Mouse (Mus musculus) kidney, embryonic 15.5 days (tissue): ENCODE measurements around the gene Unc13a. TPM values are rescaled to one million over a fixed set of nuclear protein-coding genes. Genes with fewer than 3 reads are reported as not detected.

ENCODE experiments used
- ATAC-seq: fragments of 200-750 bp; cut with Nextera tagmentation; replicated peaks from 2 replicates; pipeline ENCODE4 v1.8.0; 2017; ENCODE audit warnings: moderate TSS enrichment; ENCODE audit not compliant: low FRiP score
- H3K27ac ChIP-seq: fragments of 300-500 bp; sonication (generic); 2 replicates; pipeline ENCODE4 v1.5.1; 2015; ENCODE audit warnings: mild to moderate bottlenecking, inconsistent platforms
- H3K27me3 ChIP-seq: fragments of 300-500 bp; sonication (generic); 2 replicates; pipeline ENCODE4 v1.6.1; 2015; ENCODE audit warnings: inconsistent platforms
- H3K36me3 ChIP-seq: fragments of 300-500 bp; sonication (generic); 2 replicates; pipeline ENCODE4 v1.6.1; 2015; ENCODE audit warnings: inconsistent platforms
- H3K4me1 ChIP-seq: fragments of 300-500 bp; sonication (generic); 2 replicates; pipeline ENCODE4 v1.6.1; 2015; ENCODE audit warnings: inconsistent platforms
- H3K4me2 ChIP-seq: fragments of 300-500 bp; sonication (generic); 2 replicates; pipeline ENCODE4 v1.6.1; 2015; ENCODE audit warnings: moderate library complexity, mild to moderate bottlenecking, inconsistent platforms
- H3K4me3 ChIP-seq: fragments of 300-500 bp; sonication (generic); replicated peaks from 2 replicates; pipeline ENCODE4 v1.5.1; 2015; ENCODE audit warnings: mild to moderate bottlenecking, inconsistent platforms
- H3K9ac ChIP-seq: fragments of 300-500 bp; sonication (generic); 2 replicates; pipeline ENCODE4 v1.6.1; 2015; ENCODE audit warnings: mild to moderate bottlenecking, inconsistent platforms
- H3K9me3 ChIP-seq: fragments of 300-500 bp; sonication (generic); replicated peaks from 2 replicates; pipeline ENCODE4 v1.6.1; 2016; ENCODE audit warnings: inconsistent platforms
- WGBS: fragments of 180-500 bp; shearing (Covaris S2); methylation state at CpG from one replicate; pipeline ENCODE4 v1.1.7; 2015; ENCODE audit warnings: mixed read lengths; 5-methylcytosine and 5-hydroxymethylcytosine counted together
- polyA plus RNA-seq: library from polyadenylated mRNA; unstranded; fragments of >200 nt; fragmentation: Nextera tagmentation; extraction: Ambion mirVana; gene quantifications from 2 replicates; pipeline ENCODE4 v1.2.1, GENCODE M21; 2015

Unc13a gene
- polyA plus RNA-seq, 1 experiment from 2014 or later, result 1.2 TPM

DNA sequence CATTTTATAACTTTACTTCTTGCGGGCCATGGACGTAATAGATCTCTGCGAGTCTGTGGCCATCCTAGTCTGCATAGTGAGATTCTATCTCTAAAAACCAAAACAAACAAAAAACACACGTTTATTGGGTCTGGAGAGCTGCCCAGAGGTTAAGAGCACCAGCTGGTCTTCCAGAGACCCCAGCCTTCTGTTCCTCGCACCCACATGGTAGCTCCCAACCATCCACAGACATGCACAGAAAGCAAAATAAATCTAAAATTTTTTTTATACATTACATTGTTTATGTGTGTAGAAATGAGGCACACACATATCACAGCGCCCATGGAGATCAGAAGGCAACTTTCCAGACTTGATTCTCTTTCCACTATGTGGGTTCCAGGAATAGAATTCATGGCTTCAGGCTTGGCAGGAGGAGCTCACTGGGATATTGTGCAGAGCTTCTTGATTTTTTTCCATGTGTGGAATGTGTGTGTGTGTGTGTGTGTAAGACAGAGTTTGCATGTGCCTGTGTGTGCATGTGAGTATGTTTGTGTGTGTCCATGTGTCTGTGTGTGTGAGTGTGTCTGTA is 695 bp upstream of the Unc13a start:
- no peak for ATAC-seq
- Histone ChIP-seq H3K9me3 (no peaks in the 10 kb centered on the region), H3K4me2 (peak overlapping the region; percentile 90), H3K4me1 (peaks cover 52% of the 10 kb centered on the region), H3K27me3 (peaks cover 63% of the 10 kb centered on the region), H3K4me3 (peak overlapping the region; percentile 46), H3K9ac (no peak overlapping the region), H3K36me3 (no peaks in the 10 kb centered on the region), H3K27ac (no peak overlapping the region)
- WGBS, result 54% methylated on average over 6 of the region's 6 CpGs

DNA sequence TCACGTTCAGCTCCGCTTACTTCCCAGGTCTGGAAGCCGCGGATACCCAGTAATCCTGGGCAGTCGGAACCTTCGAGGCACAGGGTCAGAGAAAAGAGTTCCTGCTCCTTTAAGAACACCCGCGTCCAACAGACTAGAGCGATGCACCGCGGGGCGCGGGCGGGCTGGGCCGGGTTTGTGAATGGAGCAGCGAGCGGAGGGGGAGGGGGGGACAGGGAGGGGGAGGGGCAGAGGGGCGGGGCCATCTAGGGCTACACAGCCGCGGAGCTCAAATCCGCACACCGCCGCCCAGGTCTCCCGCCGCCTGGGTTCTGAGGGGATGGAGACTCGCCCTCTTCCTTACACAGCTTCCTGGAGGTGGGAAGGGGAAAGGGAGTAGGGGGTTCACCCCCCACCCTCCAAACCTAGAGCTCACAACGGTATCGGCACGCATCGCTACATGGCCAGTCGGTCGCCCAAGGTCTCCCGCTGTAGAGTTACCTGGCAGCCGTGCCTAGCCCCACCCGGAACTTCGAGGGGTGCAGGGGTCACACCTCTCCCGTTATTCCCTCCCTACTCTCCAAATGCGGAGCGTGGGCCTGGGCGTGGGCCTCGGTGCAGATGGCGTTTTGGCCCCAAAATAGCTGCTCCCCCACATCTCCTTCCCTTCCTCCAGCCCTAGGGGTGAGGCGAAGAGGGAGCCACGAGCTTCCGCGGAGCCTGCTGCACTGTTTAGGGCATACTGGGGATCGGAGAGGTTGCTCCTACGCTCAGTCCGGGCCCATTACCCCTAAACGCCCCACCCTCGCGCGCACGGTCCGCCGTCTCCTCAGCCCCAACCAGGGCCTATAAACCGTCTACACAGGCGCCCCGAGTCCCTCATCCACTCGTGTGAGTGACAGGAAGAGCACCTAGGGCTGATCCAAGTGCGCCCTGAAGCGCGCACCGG is 672 bp downstream of the Unc13a start:
- Histone ChIP-seq H3K36me3 (no peaks in the 10 kb centered on the region), H3K4me1 (peaks cover 47% of the 10 kb centered on the region), H3K4me2 (peak overlapping the region; percentile 90), H3K27me3 (peaks cover 66% of the 10 kb centered on the region), H3K4me3 (peak overlapping the region; percentile 46), H3K9me3 (no peaks in the 10 kb centered on the region), H3K27ac (no peak overlapping the region), H3K9ac (0 out of 2 replicates have a peak overlapping the region, but pooled peaks have one; percentile 10)
- WGBS, result under 1% methylated on average over 61 of the region's 64 CpGs
- ATAC-seq, result peak; percentile 45

DNA sequence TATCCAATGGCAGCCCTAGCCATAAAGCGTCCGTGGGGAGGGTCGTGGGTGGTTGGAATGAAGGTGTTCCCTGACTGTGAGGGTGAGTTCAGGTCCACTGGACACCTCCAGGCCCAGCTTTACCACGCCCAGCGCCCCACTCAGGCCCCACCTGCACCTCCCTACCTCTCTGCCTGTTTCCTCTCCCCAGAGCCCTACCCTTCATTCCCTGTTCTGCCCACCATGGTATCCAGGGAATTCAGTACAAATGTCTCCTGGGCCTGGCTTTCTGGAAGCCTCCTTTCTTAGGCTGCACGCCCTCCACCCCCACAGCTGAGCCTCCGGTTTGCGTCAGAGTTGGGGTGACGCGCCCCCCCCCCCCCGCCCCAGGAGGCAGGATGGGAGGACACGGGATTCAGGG is 1.4 kb downstream of the Unc13a start:
- no peaks in the 10 kb centered on the region for H3K9me3 ChIP-seq
- H3K36me3 ChIP-seq, result no peaks in the 10 kb centered on the region
- 6% methylated on average over 12 of the region's 12 CpGs for WGBS
- peak overlapping the region; percentile 90 for H3K4me2 ChIP-seq
- H3K27me3 ChIP-seq, result peaks cover 60% of the 10 kb centered on the region
- 0 out of 2 replicates have a peak overlapping the region, but pooled peaks have one; percentile 10 for H3K9ac ChIP-seq
- no peak for ATAC-seq
- H3K4me3 ChIP-seq, result peak overlapping the region; percentile 46
- peaks cover 50% of the 10 kb centered on the region for H3K4me1 ChIP-seq
- H3K27ac ChIP-seq, result no peak overlapping the region

DNA sequence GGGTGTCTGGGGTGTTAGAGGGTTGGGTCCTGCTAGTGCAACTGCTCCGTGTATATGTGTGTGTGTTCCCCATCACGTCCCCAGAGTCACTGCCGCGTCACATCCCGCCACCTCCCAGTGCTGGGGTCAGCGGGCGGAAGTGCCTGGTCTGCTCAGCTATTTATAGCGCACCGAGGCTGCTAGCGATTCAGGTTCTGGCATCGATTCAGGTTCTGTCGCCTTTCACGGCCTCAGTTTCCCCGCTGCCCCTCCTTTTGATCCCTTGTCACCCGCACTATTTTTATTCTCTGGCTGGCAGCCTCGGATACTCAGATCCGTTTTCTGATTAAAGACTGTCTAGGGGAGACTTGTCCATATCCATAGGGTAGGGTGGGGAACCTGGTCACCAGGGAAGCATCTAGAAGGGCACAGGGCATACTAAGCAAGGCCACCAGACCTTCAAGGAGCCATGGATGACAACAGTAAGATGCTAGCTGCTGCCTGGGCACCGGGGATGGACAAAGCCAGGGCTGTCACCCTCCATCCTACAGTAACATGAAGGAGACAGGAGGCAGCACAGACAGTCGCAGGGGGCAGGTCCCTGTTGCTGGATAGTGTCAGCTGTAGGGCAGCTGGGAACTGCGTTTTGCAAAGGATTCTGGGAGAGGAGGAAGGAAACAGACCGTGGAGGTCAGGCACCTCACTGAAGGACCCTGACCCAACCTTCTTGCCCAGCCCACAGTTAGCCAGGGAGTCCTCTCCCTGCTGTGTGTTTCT is 3.2 kb downstream of the Unc13a start:
- no peak for ATAC-seq
- Histone ChIP-seq H3K36me3 (no peaks in the 10 kb centered on the region), H3K27ac (no peak overlapping the region), H3K4me1 (peaks cover 55% of the 10 kb centered on the region), H3K27me3 (peaks cover 64% of the 10 kb centered on the region), H3K9ac (no peak overlapping the region), H3K9me3 (no peaks in the 10 kb centered on the region), H3K4me3 (0 out of 2 replicates have a peak overlapping the region, but pooled peaks have one; percentile 2), H3K4me2 (peak overlapping the region; percentile 40)
- 2% methylated on average over 21 of the region's 21 CpGs for WGBS

DNA sequence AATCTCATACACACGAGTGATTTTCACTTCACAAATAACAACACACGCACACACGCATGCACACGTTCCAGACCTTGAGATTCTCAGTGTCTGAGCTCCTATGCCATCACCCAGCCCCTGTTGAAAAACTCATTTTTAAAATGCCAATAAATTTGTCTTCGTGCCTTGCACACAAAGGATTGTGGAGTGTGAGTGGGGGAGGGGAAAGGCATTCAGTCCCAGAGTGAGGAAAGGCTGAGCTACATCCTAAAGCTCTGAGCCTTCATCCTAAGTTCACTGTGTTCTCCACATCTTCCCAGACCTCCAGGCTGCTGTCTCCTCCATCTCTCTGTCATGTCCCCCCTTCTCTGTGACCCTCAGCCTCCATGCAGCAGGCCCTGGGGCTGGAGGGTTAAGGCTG is 4.3 kb downstream of the Unc13a start:
- no peak overlapping the region for H3K27ac ChIP-seq
- H3K4me2 ChIP-seq, result no peak overlapping the region
- no peak for ATAC-seq
- H3K4me3 ChIP-seq, result no peak overlapping the region
- H3K9ac ChIP-seq, result no peak overlapping the region
- H3K4me1 ChIP-seq, result peaks cover 55% of the 10 kb centered on the region
- no peaks in the 10 kb centered on the region for H3K36me3 ChIP-seq
- H3K9me3 ChIP-seq, result no peaks in the 10 kb centered on the region
- peaks cover 70% of the 10 kb centered on the region for H3K27me3 ChIP-seq
- 58% methylated on average over 5 of the region's 5 CpGs for WGBS

DNA sequence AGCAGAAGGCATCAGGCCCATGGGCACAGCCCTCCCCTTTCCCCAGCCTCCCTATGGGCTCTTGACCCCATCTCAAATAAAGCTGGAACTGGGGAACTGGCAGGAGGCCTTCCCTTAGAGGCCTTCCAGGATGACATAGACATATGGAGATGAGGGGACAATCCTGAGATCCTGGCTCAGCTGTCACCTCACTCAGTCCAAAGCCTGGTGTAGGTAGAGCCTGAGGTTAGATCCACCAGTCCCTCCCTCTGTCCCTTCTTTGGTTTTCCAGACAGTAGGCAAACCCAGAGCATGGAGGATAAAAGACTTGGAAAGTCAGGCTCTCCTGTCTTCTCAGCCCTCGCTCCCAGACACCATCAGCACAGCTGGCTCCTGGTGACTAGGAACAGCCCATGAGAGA is 4.7 kb downstream of the Unc13a start:
- no peak for ATAC-seq
- H3K9ac ChIP-seq, result no peak overlapping the region
- WGBS, result 47% methylated on average over 1 of the region's 1 CpGs
- H3K27ac ChIP-seq, result no peak overlapping the region
- no peaks in the 10 kb centered on the region for H3K36me3 ChIP-seq
- H3K4me1 ChIP-seq, result peaks cover 52% of the 10 kb centered on the region
- no peak overlapping the region for H3K4me2 ChIP-seq
- no peaks in the 10 kb centered on the region for H3K9me3 ChIP-seq
- peaks cover 74% of the 10 kb centered on the region for H3K27me3 ChIP-seq
- H3K4me3 ChIP-seq, result no peak overlapping the region

DNA sequence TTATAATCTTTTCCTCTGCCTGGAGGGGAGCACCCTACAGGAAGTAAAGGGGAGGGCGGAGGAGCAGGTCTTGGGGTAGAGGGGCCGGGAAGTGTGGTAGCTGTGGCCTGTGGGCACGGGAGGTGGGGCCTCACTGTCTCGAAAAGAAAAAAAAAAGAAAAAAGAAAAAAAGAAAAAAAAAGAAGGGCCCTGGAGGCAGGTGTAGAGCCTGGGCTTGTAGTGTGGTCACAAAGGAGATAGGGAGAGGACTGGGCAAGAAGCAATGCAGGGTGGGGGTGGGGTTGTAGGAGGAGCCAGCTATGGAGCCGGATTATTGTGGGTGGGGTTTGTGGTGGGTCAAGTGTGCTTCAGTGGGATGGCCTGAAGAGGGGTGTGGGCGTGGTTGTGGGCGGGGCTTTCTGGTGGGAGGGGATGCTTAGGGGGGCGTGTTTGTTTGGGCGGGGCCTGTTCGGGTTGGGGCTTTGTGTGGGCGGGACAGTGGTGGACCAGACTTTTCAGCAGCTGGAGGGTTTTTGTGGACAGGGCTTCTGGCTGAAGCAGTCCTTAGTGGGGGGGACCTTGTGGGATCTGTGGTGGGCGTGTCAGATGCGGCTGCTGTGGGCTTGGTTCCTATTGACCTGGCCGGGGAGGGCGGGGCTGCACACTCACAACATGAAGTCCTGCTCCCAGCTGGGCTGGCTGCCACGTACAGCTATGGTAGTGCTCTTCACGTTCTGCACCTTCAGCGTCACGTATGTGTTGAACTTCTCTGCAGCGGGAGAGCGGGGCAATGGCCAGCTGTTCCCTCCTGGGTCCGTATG is 6.0 kb downstream of the Unc13a start:
- no peak overlapping the region for H3K27ac ChIP-seq
- peaks cover 77% of the 10 kb centered on the region for H3K27me3 ChIP-seq
- H3K4me1 ChIP-seq, result peaks cover 41% of the 10 kb centered on the region
- H3K4me3 ChIP-seq, result peak overlapping the region; percentile 30
- 0 out of 2 replicates have a peak overlapping the region, but pooled peaks have one; percentile 18 for H3K9ac ChIP-seq
- WGBS, result 2% methylated on average over 22 of the region's 22 CpGs
- peak overlapping the region; percentile 58 for H3K4me2 ChIP-seq
- no peaks in the 10 kb centered on the region for H3K9me3 ChIP-seq
- no peaks in the 10 kb centered on the region for H3K36me3 ChIP-seq
- peak; percentile 72 for ATAC-seq

DNA sequence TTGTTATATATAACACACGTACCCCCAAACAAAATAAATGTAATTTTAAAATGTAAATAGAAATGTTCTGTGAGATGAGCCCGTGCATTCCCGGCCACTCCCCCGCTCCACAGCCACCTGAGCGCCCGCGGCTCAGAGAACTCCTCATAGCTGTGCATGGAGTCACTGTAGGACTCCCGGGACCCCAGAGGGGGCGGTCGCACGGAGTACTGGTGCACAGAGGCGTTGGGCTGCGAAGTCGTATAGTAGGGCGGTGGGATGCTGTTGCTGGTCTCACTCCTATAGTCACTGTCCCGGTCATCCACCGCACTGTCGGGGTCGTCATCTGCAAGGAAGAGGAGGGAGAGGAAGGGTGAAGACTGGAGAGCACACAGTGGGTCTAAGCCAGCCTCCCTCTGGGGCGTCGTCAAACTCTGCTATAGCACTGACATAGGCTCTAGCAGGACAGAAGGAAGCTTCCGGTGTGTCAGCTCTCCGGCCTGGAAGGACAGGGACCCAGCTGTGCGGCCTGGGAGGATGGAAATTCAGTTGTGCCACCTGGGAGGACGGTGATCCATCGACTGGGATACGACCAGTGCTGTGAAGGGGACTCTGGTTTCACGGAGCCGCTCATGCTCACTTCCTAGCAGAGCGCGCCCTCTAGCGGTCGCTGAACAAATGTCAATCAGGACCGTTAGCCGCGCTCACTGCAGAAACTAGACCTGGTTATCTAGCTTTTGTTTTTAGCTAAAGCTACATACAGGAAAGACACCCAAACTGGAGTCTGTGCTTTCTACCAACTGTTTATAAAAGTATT is 11.0 kb downstream of the Unc13a start:
- no peak overlapping the region for H3K9ac ChIP-seq
- no peak overlapping the region for H3K27ac ChIP-seq
- ATAC-seq, result peak; percentile 40
- peaks cover 21% of the 10 kb centered on the region for H3K4me1 ChIP-seq
- H3K27me3 ChIP-seq, result peaks cover 82% of the 10 kb centered on the region
- no peaks in the 10 kb centered on the region for H3K9me3 ChIP-seq
- WGBS, result 8% methylated on average over 36 of the region's 36 CpGs
- no peak overlapping the region for H3K4me2 ChIP-seq
- H3K4me3 ChIP-seq, result no peak overlapping the region
- no peaks in the 10 kb centered on the region for H3K36me3 ChIP-seq

DNA sequence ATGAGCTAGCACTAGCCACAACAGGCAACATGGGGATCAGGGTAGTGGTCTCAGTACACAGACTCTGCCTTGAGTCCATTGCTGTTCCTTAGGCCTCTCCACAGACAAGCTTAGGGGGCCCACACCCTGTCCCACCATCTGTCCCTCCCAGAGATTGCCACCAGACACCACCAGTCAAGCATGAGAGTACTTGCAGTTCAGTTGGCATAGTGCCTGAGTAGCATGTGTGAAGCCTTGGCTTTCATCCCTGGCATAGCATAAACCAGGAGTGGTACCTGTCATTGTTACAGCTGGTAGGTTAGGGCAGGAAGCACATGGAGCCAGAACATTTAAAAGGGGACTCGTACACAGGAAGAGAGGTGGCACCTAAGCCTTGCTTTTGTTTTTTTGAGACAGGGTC is 11.8 kb downstream of the Unc13a start:
- Histone ChIP-seq H3K27me3 (peaks cover 89% of the 10 kb centered on the region), H3K9ac (no peak overlapping the region), H3K4me1 (peaks cover 18% of the 10 kb centered on the region), H3K4me2 (no peak overlapping the region), H3K9me3 (no peaks in the 10 kb centered on the region), H3K4me3 (no peak overlapping the region), H3K27ac (no peak overlapping the region), H3K36me3 (no peaks in the 10 kb centered on the region)
- 84% methylated on average over 1 of the region's 1 CpGs for WGBS
- no peak for ATAC-seq

DNA sequence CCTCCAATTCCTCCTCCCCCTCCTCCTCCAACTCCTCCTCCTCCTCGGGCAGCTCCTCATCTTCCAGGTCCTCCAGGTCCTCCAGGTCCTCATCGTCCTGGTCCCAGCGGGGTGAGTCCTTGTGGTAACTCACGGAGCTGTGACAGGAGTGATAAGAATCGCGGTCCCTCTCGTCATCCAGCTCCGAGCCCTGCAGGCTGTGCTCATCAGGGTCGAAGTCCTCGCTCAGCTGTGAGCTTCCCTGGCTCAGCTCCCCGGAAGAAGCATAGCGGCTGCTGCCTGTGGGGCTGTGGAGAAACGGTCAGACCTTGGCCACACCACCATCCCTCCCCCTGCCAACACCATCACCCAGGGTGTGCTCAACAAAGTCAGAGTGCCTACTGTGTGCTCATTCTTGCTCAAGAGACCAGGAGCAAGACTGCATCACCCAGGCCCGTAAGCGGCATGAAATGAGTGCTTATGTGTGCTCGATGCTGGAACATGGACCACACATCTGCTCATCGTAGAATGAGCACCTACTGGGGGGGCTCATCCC is 13.0 kb downstream of the Unc13a start:
- 31% methylated on average over 17 of the region's 17 CpGs for WGBS
- H3K9ac ChIP-seq, result no peak overlapping the region
- no peaks in the 10 kb centered on the region for H3K36me3 ChIP-seq
- H3K9me3 ChIP-seq, result no peaks in the 10 kb centered on the region
- H3K27ac ChIP-seq, result no peak overlapping the region
- H3K4me2 ChIP-seq, result 0 out of 2 replicates have a peak overlapping the region, but pooled peaks have one; percentile 7
- ATAC-seq, result no peak
- H3K27me3 ChIP-seq, result peaks cover 96% of the 10 kb centered on the region
- H3K4me3 ChIP-seq, result no peak overlapping the region
- peaks cover 21% of the 10 kb centered on the region for H3K4me1 ChIP-seq
